Mouse (Mus musculus): ENCODE measurements at regions not wholly inside any gene's neighbourhood (a gene's known extent, or its start where the extent isn't known, plus 50 kb on each side); places are given as distances from the start of the nearest gene placed in this dataset.

DNA sequence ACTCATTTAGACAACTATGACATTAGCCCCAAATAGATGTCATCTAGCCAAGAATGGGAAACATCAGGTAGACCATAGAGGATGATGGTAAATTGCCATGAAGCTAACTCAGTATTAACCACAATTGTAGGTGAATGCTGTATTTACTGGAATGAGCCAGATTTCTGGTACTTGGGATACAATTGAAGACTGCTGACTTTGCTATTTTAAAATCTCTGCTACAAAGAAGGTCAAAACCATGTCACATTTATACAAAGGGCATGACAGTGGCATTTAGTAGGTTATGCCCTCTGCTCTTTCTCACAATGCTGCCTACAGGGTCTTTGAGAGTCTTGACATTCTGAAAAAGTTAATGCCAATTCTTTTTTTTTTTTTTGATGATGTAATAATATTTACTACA, 178.8 kb upstream of the 4930583I09Rik start:
- DNase-seq, result no peak

DNA sequence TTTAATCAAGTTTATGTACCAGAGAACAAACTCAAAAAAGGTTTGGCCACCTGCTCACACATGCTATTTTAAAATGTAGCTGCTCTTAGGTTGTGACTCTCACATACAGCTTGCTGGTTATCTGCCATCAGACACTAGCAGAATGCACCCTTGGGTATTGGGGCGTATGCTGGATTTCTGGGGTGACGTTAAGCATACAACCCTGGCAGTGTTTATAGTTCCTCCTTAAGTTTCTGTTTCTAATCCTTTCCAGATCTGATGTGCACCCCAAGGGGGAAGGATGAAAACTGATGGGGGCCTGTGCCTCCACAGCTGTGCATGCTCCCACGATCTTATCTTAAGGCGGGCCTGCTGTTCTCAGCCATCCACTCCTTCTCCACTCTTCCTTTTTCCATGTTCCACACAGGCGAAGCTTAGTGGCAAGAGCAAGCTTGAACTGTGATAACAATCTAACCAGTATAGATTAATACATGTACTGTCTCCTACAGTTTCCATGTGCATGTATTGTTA, 164.8 kb upstream of the 4930583I09Rik start:
- DNase-seq, result no peak

DNA sequence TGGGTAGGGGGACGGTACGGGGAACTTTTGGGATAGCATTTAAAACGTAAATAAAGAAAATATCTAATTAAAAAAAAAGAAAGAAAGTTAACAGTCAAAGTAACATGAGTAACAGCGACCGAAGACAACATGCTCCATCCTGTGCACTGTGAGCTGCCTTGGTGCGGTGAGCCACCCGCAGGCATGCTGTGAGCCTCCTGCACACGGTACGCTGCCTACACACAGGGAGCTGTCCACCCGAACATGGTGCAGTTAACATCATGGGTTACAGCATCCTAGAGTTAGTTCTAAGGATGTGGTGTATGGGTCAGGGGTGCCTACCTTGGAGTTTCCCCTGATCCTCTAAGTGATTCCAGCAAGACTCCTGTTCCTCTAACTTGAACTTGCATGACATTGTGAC, 158.6 kb upstream of the 4930583I09Rik start:
- no peak for DNase-seq

DNA sequence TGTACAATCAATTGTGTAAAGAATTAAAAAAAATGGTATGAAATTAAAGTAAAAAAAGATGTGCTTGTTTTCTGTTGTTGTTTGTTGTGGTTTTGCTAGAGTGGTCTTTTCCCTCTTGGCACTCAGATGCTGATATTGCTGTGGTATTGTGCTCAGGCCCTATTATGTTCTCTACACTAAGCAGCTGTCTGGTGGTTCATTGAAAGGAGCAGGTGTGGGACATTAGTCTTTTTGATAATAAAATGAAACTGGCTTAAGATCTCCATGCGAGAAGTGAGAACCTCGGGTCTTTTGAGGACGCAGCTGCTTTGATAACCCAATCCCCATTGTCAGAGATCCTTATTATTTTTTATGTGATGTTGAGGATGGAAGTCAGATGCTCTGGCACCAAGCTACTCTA, 155.4 kb upstream of the 4930583I09Rik start:
- no peak for DNase-seq

DNA sequence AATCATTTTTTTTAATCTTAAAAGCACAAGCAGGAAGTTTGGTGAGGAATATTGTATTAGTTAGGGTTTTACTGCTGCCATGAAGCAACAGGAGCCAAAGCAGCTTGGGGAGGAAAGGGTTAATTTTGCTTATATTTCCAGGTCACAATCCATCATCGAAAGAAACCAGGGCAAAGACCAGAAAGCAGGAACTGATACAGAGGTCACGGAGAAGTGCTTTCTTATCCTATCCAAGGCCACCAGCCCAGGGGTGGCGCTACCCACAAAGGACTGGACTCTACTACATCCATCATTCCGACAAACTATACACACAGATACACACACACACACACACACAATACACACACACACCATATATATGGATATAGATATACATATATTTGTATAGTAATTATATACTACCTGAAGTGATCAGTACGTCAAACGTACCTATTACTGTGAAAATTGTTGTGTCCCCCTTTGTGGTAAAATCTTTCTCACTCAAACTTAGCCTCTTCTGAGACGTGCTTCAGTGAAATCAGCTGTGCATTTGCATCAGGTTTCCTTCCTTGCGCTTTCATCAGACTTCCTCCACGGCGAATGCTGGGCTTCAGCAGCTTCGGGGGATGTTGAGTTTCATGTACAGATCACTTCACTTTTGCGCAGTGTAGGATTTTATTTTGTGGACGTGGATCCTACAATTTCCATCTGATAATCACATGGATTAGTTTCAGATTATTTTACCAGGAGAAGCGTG, 148.6 kb upstream of the 4930583I09Rik start:
- DNase-seq, result no peak

DNA sequence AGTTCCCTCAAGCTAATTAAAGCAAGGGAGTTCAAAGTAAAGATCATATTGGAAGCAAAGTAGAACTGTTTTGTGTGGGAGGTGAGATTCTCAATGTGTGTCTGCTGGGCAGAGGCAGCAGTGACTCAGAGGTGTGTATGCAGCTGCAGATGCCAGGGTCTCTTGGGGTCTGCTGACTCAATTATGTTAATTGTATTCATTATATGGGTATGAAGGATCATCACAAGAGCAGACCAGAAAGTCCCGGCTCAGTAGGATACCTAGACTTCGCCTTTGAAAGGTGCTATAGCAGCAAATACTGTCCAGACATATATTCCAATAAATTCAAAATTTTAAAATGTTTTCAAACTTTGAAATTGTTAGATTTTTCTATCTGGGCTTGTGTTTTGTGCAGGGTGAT, 147.6 kb upstream of the 4930583I09Rik start:
- no peak for DNase-seq

DNA sequence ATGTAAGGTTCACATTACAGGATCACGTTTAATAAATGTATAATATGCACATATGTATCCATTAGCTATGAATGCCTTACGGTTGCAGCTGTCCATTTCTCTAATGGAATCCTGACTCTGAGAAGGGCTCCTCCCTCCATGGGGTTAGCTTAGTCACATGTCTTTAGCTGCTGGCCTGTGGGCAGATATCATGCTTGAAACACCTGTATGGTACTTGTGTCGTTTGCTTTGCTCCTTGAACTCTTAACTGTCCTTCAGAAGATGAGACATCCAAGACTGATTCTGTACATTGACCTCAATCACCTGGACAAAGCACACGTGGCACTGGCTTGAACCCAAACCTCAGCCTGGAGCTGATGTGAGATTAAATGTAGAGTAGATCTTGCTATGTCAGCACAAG, 128.3 kb upstream of the 4930583I09Rik start:
- no peak for DNase-seq

DNA sequence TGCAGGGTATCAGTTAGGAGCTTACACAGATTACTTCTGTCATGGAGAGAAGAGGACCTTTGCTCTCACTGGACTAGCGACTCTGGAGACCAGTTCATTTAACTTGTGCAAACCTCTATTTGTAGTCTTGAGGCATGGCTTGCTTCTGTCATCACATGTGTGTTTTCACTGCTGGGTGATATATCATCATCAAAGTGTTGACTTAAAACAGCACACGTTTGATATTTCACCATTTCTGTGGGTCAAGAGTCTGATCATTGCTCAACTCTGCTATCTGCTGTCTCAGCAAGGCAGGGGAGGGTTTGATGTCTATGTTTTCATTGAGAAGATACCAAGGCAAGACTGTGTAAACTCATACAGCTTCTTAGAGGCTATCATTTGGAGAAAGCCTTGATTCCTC, 126.0 kb upstream of the 4930583I09Rik start:
- DNase-seq, result no peak

DNA sequence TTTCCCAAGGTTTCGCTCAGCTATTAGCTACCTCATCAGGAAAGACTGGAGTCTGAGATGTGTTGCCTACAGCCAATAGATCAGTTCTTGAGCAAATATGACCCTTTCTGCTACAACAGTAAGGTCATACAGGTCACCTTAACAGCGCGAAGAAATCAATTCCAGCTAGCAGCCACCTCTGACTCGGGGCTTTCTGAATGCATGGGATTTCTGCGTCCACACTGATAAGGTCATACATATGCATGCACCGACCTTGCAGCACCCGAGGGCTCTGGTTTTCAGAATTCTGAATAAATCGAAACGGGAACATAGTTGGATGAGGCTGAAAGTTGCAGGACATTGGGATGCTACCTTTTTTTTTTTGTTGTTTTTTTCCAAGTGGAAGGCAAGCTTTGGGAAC, 121.6 kb upstream of the 4930583I09Rik start:
- no peak for DNase-seq

DNA sequence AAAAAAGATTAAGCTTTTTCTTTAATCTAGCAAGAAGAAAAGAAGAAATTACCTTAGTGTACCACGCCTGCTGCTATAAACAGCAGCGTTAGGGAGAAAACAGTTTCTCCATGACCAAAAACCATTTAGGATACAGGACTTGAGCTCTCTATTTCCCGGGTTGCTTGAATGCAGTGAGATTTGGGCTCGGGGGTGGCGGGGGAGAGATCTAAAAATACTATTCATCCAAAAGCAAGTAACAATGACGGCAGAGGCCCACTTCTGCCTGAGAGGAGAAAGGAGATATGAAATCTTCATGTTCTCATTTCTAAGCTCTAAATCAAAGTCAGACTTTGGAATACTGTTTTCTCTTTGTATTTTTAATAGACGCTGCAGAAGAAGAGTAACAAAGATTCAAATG, 120.6 kb upstream of the 4930583I09Rik start:
- no peak for DNase-seq

DNA sequence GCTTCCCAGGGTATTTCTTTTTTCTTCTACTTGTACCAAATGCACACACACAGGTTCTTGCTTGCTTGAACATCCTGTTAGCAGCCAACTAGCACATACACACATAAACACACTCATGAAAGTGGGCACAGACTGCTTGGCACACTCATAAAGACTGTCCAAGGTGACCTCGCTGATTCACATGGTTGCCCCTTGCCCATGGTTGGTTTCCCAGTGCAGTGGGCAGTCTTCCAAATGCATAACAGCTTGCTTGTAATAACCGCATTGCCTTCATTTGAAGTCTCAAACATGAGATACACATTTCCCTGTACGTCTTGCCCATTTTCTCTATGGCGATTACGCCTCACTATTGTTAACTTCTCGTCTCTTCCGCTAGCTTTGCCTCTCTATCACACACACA, 117.4 kb upstream of the 4930583I09Rik start:
- DNase-seq, result peak in 1 of 2 experiments; percentile 6

DNA sequence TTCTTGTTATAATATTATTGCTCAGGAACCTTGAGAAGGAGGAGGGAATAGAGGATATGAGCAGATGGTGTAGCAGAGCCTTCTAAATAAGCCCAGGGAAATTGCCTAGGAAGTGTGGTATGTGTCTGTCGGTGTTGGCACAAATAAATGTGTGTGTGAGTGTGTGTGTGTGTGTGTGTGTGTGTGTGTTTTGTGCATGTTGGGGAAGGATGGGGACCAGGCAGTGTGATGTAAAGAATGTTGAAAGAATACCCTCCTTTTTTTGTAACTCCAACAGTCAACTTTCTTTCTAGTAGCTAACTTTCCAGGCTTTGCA, 115.7 kb upstream of the 4930583I09Rik start:
- no peak for DNase-seq

DNA sequence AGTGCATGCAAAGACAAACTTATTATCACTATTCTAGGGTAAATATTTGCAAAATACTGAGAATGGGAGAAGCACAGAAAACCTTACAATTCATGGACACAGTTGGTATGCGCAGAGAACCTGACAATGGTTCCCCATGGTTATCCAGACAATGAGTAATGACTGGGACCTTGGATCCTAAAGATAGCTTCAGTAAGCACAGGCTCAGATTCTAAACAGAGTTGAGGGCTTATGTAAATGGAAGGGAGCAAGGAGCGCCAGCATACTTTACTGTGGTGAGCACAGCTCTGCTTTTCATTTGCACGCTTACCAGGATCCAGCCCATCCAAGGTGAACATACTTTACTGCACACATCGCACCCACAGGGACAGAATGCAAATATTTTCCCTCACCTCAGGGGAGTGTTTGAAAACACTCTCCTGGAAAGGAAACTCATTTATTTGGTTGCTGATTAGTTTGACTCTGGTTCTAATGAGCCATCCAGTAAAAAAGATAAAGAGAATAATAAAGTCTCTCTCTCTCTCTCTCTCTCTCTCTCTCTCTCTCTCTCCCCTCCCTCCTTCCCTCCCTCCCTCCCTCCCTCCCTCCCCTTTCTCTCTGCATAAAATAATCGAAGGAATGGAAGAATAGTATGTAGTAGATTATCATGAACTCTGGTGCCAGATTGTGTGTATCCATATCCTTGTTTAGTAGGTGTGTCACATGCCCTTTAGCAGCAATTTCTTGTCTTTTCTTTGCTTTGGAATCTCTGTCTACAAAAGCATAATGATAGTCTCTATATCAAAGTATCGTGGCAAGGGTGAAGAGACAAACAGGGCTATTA, 115.1 kb upstream of the 4930583I09Rik start:
- no peak for DNase-seq

DNA sequence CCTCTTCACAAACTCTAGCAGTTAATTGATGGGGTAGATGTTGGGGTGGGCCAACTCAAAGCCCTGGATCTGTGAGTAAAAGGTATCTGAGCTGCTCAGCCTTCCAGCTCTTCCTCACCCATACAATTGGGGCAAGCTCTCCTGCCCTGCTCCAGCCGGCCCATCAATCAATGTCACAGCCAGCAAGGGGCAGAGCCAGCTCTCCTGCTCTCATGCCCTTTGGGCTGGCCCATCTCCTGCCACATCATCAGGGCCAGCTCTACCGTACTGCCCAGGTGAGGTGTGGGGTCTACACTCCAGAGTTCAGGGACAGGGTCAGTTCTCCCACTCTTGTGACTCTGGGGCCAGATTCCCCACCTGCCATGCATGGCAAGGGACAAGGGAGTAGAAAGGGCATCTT, 107.3 kb upstream of the 4930583I09Rik start:
- DNase-seq, result no peak

DNA sequence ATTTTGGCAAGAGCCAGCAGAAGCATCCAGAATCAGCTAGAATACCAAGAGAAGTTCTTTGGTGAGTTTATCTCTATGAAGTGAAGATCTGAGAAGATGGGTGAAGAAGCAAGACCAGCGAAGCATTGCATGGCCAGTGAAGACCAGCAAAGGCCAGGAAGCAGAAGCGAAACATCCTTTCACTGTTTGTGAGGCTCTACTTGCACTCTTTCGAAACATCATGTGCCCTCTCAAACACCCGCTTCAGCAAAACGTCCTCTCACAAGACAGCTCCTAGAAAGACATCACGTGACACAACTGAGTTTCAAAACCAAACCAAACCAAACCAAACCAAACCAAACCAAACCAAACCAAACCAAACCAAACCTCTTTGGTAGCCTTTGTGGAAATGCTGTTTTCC, 105.7 kb upstream of the 4930583I09Rik start:
- no peak for DNase-seq

DNA sequence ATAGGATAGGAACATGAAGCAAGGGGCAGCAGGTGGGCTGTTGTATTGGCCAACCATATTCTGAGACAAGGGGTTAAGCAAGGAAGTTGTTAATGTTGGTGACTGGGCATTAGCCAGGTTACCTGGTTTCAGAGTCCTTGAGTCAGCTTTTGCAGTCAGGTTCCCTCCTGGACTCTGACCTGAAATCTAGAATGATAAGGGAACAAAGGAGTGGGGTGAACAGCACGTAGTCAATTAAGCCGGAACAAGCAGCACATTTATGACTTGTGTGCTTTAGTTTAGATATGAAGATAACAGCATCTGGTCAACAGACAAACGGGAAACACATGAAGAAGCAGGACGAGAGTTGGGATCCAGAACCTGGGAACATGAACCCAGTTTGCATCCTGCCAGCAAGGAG, 99.8 kb upstream of the 4930583I09Rik start:
- DNase-seq, result no peak

DNA sequence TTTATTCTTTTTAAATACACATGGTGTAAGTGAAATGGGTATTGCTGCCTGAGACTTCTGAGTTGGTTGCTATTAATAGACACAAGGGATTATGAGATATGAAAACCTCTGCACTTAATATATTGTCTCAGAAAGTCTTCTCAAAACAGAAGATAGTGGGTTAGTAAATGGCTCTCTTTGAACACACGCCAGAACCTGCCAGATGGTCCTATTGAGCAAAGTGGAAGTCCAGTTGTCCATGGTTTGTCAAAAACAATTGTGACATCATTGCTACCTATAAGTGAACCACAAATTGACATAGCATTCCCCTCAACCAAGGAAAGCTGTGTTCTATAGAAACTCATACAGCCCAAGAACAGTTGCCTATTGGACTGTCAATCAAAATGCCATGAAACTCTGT, 98.5 kb upstream of the 4930583I09Rik start:
- DNase-seq, result no peak

DNA sequence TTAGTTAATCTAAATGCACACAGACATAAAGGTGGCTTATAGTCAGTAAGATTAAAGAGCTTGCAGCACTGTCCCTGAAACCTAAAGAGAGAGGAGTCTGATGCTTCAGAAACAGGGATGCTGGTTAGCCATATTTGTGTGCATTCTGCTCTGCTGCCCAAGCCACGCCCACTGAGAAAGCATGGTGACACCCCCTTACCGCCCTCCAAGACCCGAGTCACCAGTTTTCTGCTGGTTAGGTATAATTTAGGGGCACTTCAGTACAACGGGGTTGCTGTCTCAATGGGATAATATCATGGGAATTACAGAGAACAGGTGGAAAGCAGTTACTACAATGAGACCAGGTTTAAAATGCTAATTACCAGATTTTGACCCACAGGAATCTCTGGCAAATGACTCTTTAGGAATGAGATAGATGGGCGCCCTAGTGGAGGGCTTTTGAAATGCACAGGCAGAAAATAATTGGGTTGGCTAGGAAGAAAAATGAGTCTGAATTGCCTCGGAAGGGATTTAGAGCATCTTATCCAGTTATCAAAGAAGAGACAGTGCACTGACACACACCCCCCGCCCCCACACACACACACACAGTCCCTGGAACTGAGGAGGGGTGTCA, 95.1 kb upstream of the 4930583I09Rik start:
- no peak for DNase-seq

DNA sequence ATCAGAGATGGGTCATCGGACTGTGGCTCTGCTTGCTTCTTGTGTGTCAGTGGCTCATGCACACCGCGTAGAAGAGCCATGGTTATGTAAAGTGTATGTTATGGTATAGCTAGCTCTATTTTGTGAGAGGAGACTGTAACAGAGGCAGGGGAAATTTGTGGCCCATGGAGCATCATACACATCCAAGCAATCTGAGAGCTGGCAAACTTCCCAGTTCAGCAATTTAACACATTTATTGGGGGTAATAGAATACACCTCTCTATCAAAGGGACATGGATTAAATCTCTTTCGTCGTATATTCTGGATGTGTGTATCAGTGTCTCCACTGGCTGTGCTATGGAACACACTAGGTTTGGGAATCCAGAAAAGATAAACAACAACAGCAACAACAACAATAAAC, 87.9 kb upstream of the 4930583I09Rik start:
- DNase-seq, result no peak

DNA sequence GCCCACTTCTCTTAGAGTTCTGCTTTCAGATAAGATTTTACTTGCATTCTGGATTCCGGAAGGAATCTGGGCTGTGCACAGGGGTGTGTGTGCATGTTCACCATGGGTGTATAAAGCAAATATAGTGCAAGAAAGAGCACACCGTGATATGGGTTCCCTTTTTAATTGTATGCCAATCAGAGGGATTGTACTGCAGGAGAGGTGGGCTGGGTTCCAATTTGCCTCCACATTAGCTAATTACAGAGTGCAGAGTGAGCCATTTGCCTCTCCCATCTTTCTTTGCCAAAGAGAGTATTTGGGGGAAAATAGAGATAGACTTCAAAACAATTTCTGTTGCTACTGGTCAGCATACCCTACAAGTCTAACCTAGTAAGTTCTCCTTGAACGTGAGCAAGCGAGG, 86.4 kb upstream of the 4930583I09Rik start:
- DNase-seq, result no peak

DNA sequence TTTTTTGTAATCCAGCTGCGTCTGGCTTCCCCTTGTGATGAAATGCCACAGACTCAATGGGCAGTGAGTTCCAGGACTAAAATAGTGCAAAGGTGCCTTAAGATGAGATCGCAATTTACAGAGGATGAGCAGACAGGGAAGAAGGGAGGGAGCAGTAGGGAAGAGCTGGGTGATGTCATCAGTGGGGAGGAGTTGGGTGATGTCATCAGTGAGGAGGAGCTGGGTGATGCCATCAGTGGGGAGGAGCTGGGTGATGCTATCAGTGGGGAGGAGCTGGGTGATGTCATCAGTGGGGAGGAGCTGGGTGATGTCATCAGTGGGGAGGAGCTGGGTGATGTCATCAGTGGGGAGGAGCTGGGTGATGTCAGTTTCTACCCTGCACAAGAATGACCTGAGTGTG, 84.4 kb upstream of the 4930583I09Rik start:
- no peak for DNase-seq

DNA sequence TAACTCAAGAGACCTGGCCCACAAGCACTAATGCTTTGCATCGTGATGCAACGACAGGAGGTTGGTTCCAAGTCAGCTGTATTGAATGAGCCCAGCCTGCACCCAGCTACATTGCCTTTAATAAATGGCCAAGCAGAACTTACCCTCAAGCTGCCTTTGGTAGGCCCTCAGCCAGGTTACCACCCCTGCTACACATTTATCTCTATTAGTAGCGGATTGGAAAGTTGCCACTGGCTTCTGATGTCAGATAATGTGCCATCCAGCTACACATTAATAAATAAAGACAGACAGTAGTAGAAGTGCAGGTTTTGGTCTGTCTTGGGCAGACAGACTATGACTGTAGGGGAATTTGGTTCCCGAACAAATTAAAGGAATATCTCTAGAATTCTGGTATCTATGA, 82.0 kb upstream of the 4930583I09Rik start:
- DNase-seq, result no peak

DNA sequence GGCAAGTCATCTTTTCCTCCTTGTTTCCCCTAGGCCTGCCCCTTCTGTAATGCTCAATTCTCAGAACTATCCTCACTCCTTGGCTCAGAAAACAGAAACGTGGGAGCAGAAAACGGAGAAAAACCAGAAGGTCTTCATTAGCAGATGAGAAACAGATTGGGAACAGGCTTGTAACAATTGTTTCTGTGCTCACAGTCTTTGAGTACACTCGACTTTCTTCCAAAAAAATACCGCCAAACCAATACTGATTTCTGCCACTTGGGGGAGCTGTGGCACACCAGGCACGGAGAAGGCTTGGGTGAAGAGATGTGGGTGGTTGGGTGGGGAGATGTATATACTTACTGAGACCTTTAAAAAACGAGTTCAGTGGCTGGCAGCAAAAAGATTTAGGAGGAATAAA, 80.8 kb upstream of the 4930583I09Rik start:
- no peak for DNase-seq

DNA sequence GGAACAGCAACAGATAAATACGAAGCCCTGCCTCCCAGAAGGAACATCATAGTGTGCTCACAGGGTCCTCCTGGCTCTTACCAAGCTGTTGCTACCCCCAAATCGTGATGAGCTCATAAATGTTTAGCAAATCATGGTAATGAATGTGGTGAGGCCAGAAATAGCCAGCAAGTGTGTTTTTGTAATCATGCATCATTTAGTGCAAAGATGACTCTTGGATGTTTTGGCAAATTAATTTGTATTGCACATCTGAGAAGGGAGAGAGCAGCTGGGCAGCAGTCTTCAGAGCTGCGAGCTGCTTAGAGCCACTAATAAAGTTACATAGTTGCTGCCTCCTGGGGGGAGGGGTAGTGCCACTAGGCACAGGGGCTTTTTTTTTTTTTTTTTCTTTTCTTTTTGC, 79.8 kb upstream of the 4930583I09Rik start:
- DNase-seq, result peak in 1 of 2 experiments; percentile 7

All from kidney, postnatal 4 days (tissue).